Mouse (Mus musculus): ENCODE measurements around the gene 5031439G07Rik.

- TF ChIP-seq CTCF (IDR thresholded peaks at IDR 0.05) (no peak), POLR2A (IDR thresholded peaks at IDR 0.05; ENCODE audit: insufficient read depth, low read depth, low read length) (no peak)
Observed at GRCm38 (mm10) chr15:84934901-84935300, 53.5 kb downstream of the 5031439G07Rik start.
